ENCODE assay signal across 26 mouse cellular contexts in the genomic region with DNA sequence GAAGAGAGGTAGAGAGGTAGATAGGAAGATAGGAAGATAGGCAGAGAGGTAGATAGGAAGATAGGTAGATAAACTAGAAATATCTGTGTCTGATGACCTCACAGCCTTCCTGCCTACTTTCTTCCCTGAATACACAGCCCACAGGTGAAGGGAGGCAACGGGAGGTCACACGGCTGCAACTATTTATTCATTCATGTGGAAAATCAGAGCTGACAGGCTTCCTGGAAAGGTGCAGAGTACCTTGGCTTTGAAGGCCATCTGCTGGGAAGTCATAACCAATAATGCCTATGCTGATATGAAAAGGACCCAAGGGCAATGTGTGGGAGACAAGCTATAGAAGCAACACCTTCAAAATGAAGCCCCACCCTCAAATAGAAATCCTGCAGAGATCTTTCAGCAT. TPM values are rescaled to one million over a fixed set of nuclear protein-coding genes. Genes with fewer than 3 reads are reported as not detected.
A peak's percentile ranks its signal among the peaks of the same experiment; 100 is the strongest.
DNase-seq lines count a peak whose midpoint lies in the region; ATAC-seq and TF ChIP-seq lines count a peak whose summit lies in the region.
"Had no signal": no experiment of that assay in that cellular context is flagged by ENCODE, and none has a peak within 500 bp of the region (broad histone marks: within the 10 kb centered on the region; RNA-seq: fewer than 3 reads in every experiment).

No protein-coding gene starts in this region.

- H3K4me3 ChIP-seq in cerebellum, adult 2 months (replicated peaks; ENCODE audit: insufficient read depth, low read depth, low read length) = no peak overlapping the region
- H3K4me3 ChIP-seq: embryonic facial prominence, embryonic 13.5 days; forebrain, embryonic 12.5 days; gastrocnemius, adult 2 months; heart, embryonic 13.5 days; hindbrain, embryonic 12.5 days; intestine, embryonic 15.5 days had no signal

- no peak for TF ChIP-seq CTCF in cerebellum, adult 2 months (IDR thresholded peaks at IDR 0.05; ENCODE audit: borderline replicate concordance, insufficient read depth, low read depth, low read length)

- no peaks in the 10 kb centered on the region for H3K27me3 ChIP-seq in cerebellum, adult 2 months (ENCODE audit: control insufficient read depth, insufficient read depth, low read length)
- H3K27me3 ChIP-seq: embryonic facial prominence, embryonic 13.5 days; forebrain, embryonic 12.5 days; hindbrain, embryonic 12.5 days; intestine, embryonic 15.5 days had no signal

- no peak for DNase-seq in cerebellum, postnatal 4 days (ENCODE audit: low spot score in 2 of 2)
- DNase-seq in brain, adult 2 months (ENCODE audit: low read depth, low spot score) = peak; percentile 61
- peak; percentile 41 to 75 for DNase-seq in cerebellum, adult 2 months
- peak; percentile 58 to 59 for DNase-seq in cerebellum, postnatal 10 days
- DNase-seq in yolk sac, embryonic 10.5 days (ENCODE audit: low spot score) = no peak
- DNase-seq in spleen, postnatal 36 days (ENCODE audit: low spot score in 2 of 2) = no peak
- DNase-seq in neural tube, embryonic 10.5 days (ENCODE audit: extremely low spot score, low spot score) = no peak
- DNase-seq: adrenal gland, adult 8-10 months; adrenal gland, postnatal 36 days; B cell, adult 2 months; gastrocnemius, adult 2 months; gastrocnemius, postnatal 36 days; heart, adult 11 months; heart, postnatal 36 days; kidney, adult 18-20 months had no signal

- peaks cover 5% of the 10 kb centered on the region for H3K4me1 ChIP-seq in cerebellum, adult 2 months (ENCODE audit: control insufficient read depth, insufficient read depth, low read length)
- H3K4me1 ChIP-seq: embryonic facial prominence, embryonic 13.5 days; forebrain, embryonic 12.5 days; heart, embryonic 13.5 days; hindbrain, embryonic 12.5 days; intestine, embryonic 15.5 days had no signal

- no peak overlapping the region for H3K27ac ChIP-seq in cerebellum, adult 2 months (ENCODE audit: insufficient read depth, low read length)
- H3K27ac ChIP-seq: embryonic facial prominence, embryonic 13.5 days; forebrain, embryonic 12.5 days; gastrocnemius, adult 2 months; heart, embryonic 13.5 days; hindbrain, embryonic 12.5 days; intestine, embryonic 15.5 days had no signal

- TF ChIP-seq POLR2A in cerebellum, adult 2 months (IDR thresholded peaks at IDR 0.05; ENCODE audit: borderline replicate concordance, insufficient read depth, low read length) = no peak

- 18% methylated on average over 2 of the region's 2 CpGs for WGBS in cerebellum, adult 2 months

- ATAC-seq in cerebellum, adult (ENCODE audit: insufficient number of reproducible peaks, low FRiP score, low TSS enrichment) = peak; percentile 68
- ATAC-seq: CD4-positive, CD25-positive, alpha-beta regulatory T cell, adult 4 months; forebrain, embryonic 16.5 days; intestine, embryonic 15.5 days had no signal

RNA-seq across cellular contexts. Expression of a gene that starts 9.3 kb away (rescaled TPM):
- polyA plus RNA-seq in cerebellum, adult 2 months (2012; rRNA removed) = not detected in 2 replicates
- polyA plus RNA-seq: CD4-positive, CD25-positive, alpha-beta regulatory T cell, adult 4 months; embryonic facial prominence, embryonic 13.5 days; forebrain, embryonic 12.5 days; forebrain, embryonic 16.5 days; frontal cortex, adult 2 months; G1E; heart, postnatal 0 days; hindbrain, embryonic 12.5 days had no signal

RNA-seq across cellular contexts. Expression of a gene that starts 17.4 kb away (rescaled TPM):
- polyA plus RNA-seq in cerebellum, adult 2 months (2012; rRNA removed) = not detected in 2 replicates
- polyA plus RNA-seq: CD4-positive, CD25-positive, alpha-beta regulatory T cell, adult 4 months; forebrain, embryonic 12.5 days; forebrain, embryonic 16.5 days; heart, embryonic 13.5 days; heart, postnatal 0 days had no signal

RNA-seq across cellular contexts. Expression of a gene that starts 26.9 kb away (rescaled TPM):
- polyA plus RNA-seq in cerebellum, adult 2 months (2012; rRNA removed) = 20.3 and 21.5 TPM in 2 replicates

RNA-seq across cellular contexts. Expression of a gene that starts 41.3 kb away (rescaled TPM):
- not detected in 2 replicates for polyA plus RNA-seq in cerebellum, adult 2 months (2012; rRNA removed)
- polyA plus RNA-seq: CD4-positive, CD25-positive, alpha-beta regulatory T cell, adult 4 months; embryonic facial prominence, embryonic 13.5 days; forebrain, embryonic 12.5 days; forebrain, embryonic 16.5 days; frontal cortex, adult 2 months; G1E; heart, embryonic 13.5 days; heart, postnatal 0 days; hindbrain, embryonic 12.5 days; intestine, embryonic 15.5 days had no signal

Comparison
In these comparisons a context has a peak if more than half of its experiments do, and no peak if none do; other contexts are left out.
1. DNase-seq: peak in brain, adult 2 months (single experiment), cerebellum, adult 2 months (2 of 2) and cerebellum, postnatal 10 days (2 of 2); none in cerebellum, postnatal 4 days (0 of 2), yolk sac, embryonic 10.5 days (single experiment), spleen, postnatal 36 days (0 of 2) and neural tube, embryonic 10.5 days (single experiment).